Mouse (Mus musculus): ENCODE measurements around the gene Zcchc18.
"Not testable (repeated sequence)": the region's sequence is repeated elsewhere in the genome, so short reads cannot be mapped to it uniquely, and the experiment has no call there.

Zcchc18 gene

DNA sequence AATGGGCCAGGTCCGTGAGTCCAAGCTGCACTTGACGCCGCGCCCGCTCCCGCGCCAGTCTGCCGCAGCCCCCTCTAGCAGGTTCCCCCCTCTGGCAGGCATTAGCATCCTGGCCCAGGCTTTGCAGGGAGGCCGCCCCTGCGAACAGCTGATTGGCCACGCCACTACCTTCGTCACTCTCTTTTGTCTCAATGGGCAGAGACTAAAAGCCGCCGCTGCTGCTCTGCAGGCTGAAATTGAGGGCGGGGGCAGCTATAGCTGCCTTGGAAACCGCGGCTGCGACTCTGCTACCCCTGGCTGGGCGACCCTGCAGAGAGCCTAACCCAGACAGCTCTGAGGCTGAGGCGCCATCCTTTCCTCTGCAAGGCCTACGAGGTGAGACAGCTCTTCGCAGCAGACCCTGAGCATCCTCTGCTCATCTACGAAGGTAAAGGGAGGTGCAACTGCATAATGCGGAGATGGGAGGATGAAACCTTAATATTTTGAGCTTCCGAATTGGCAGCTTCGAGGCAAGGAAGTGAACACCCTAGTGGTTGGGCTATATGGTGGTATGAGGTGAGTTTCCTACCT, at the start of gene Zcchc18:
TSS of gene Zcchc18 (plus strand) at position 178 of the 570 bp plus-strand sequence.
- DNase-seq (ENCODE audit: low read depth, low spot score) = peak; percentile 46

DNA sequence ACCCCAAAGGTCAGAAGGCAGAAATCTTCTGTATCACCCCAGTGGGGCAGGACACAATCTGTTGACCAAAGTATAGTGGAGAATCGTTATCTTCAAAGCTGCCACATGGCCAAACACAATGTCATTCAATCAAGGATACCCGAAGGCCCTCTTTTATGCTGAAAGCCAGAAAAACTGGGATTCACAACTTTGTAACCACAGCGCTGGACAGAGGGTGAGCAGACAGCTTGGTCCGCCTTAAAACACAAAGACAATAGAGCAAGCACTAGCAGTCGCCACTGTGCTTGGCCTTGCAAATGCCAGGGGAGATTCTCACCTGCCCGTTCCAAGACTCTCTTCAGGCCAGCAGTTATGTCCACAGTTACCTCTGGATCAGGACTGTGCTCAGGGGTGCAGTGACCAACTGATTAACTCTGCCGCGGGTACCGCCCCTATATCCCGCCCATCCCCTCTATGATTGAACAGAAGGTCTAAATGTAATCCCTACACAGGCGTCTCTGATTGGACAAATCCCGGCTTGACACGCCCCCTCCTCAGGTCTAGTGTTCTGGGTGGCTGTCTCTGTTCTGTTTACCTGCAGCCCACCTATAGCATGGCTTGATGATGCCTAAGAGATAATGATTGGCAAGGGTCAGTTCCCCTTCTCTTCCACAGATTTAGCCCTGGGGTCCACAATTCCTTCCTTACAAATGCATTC, 35.2 kb upstream of the Zcchc18 start:
- DNase-seq (ENCODE audit: low read depth, low spot score) = peak; percentile 20

DNA sequence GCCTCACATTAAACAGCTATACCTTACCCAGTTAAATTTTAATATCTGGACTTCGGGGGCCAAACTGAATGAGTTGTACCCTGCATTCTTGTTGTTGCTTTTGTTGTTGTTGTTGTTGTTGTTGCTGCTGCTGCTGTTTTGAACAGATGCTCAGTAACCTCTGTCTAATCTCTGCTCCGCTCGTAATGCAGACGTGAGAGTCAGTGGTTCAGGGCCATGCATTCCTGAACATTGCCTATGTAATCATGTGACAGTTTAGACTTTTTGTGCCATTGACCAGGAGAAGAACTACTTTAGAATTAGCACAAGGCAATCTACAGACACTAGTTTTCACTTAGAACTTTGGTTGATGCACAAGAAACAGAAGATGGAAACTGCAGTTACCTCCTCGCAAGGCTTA, 34.7 kb upstream of the Zcchc18 start:
- not testable (repeated sequence) for DNase-seq (ENCODE audit: low read depth, low spot score)

DNA sequence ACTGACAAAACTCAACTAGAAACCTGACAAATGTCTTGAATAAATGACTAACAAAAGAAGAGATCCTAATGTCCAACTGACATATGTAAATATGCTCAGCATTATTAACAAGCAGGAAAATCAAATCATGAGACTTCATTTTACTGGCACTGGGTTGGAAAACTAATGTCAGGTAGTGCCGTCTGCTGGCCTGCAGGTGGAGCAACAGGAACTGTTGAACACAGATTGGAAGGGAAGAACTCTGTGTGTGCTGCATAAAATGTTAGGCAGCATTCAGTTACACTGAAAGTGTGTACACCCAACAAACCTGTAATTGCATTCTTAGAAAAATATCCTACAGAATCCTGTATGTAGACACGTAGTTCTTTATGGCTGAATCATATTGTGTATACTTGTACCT, 33.3 kb upstream of the Zcchc18 start:
- no peak for DNase-seq (ENCODE audit: low read depth, low spot score)

DNA sequence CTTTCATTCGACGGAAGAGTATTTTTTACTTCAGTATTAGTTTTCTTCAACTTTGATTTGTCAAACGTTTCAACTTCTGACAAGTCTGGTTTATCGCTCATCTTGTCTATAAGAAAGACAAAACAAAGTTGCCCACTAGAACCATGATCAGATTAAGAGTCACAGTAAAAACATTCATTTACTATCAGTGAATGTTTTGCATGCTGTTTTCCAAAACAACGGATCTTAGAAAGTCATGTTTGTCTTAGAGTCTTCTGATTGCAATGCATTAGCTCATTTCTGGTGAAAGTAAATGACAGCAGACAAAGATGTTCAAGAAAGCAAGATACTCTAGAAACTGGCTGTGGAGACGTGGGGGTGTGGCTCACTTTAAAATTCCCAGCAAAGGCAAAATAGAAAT, 17.6 kb upstream of the Zcchc18 start, which contains the start of gene Tmsb15b2:
TSS of gene Tmsb15b2 (minus strand) at position 101 of the 400 bp plus-strand sequence.
- not testable (repeated sequence) for DNase-seq (ENCODE audit: low read depth, low spot score)

DNA sequence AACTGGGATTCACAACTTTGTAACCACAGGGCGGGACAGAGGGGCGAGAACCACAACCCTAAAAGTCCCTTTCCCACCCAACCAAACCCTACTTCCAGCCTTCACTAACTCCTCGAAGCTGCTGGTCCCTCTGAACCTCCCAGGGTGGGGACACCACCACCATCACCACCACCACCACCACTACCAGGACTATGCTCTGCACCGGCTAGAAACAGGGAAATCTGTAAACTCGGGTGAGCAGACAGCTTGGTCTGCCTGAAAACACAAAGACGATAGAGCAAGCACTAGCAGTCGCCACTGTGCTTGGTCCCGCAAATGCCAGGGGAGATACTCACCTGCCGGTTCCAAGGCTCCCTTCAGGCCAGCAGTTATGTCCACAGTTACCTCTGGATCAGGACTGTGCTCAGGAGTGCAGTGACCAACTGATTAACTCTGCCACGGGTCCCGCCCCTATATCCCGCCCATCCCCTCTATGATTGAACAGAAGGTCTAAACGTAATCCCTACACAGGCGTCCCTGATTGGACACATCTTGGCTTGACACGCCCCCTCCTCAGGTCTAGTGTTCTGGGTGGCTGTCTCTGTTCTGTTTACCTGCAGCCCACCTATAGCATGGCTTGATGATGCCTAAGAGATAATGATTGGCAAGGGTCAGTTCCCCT, 16.4 kb upstream of the Zcchc18 start, which contains the start of the genes Tmsb15l and Tmsb15b1:
TSS of gene Tmsb15l (minus strand) at position 446 of the 661 bp plus-strand sequence.
TSS of gene Tmsb15b1 (minus strand) at position 451 of the 661 bp plus-strand sequence.
- peak; percentile 39 for DNase-seq (ENCODE audit: low read depth, low spot score)

DNA sequence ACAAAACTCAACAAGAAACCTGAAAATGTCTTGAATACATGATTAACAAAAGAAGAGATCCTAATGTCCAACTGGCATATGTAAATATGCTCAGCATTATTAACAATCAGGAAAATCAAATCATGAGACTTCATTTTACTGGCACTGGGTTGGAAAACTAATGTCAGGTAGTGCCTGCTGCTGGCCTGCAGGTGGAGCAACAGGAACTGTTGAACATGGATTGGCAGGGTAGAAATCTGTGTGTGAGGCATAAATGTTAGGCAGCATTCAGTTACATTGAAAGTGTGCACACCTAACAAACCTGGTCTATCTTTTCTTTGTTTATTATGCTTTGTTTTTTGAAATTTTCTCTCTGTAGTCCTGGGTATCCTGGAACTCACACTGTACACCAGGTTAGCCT, 14.3 kb upstream of the Zcchc18 start:
- no peak for DNase-seq (ENCODE audit: low read depth, low spot score)

DNA sequence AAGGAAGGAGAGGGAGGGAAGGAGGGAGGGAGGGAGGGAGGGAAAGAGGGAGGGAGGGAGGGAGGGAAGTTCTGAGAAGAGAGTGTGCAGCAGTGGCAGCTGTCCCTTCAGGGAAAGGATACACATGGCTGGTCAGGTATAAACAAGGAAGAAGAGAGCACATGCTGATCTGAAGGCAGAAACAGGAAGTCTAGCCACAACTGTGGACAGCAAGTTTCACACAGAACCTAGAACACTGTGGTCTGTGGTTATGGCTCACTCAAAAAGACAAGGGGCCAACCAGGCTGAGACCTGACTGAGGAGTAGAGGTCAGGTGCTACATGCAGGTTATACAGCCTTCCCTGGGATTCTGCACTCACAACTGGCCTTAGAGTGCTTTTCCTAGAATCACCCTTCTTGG, 6.9 kb upstream of the Zcchc18 start:
- no peak for DNase-seq (ENCODE audit: low read depth, low spot score)

DNA sequence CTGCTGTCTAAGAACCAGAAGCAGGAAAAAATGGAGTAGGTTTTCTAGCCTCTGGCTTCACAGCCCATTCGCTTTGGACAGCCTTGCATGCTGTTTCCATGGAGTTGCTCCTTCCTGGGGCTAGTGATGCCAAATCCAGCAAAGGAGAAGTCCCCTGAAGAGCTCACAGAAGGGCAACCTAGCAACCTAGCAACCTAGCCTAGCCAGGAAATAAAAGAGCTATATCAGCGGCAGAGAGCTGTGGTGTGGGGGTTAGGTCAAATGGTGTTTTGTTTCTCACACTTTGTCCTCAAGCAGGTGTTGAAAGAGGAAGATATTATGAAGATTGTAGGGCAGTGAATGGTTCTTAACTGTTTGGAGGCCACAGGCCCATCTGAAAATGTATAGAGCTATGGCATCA, 1.7 kb upstream of the Zcchc18 start:
- no peak for DNase-seq (ENCODE audit: low read depth, low spot score)

DNA sequence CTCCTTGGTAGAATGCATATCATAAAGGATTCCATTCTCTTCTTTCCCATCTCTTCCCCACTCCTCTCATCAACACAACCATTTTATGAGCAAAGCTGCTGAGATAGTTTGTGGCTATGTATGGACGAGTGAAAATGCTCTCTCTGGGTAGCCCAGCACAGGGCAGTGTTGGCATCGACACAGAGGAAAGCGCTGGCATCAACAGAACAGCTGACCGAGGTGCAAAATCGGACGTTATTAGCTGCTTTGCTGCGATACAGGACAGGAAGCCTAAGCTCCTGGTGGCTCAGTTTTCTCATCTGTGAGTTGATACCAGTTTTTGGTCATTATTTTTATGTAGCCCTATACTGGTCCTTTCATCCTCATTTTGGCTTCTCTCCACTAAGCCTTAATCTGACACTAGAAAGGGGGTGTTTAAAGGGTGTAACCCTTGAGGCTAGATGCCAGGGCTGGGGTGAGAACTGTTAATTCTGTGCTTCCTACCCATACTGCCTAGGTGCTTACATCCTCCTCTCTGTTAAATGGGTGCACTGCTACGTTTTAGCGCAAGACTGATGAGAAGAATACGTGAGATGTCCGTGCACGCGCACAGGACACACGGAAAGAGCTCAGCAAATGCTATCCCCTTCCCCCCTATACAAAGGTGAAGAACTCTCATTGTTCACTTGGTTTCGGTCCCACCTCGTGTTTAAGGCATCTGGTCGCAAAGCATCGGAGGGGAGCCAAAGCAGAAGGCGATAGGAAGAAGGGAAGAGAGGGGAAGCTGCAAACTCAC, 577 bp upstream of the Zcchc18 start:
- no peak for DNase-seq (ENCODE audit: low read depth, low spot score)

DNA sequence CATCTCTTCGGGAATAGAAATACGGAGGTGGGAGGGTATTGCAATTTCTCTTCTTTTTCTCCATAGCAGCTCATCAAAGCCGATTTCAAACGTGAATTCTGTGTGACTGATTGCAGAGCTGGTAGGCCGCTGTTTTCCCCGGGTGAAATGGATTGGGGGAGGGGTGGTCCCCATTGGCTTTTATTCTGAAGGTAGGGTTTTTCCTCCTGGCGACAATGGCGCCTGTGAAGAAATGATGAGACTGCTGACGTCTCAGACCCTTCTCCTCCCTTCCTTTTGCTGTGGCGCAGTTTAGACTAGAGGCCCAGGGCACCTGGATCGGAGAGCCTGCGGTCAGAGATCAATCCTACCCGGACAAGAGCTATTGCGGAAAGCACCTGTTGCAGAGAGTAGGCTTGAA, 686 bp downstream of the Zcchc18 start:
- no peak for DNase-seq (ENCODE audit: low read depth, low spot score)

DNA sequence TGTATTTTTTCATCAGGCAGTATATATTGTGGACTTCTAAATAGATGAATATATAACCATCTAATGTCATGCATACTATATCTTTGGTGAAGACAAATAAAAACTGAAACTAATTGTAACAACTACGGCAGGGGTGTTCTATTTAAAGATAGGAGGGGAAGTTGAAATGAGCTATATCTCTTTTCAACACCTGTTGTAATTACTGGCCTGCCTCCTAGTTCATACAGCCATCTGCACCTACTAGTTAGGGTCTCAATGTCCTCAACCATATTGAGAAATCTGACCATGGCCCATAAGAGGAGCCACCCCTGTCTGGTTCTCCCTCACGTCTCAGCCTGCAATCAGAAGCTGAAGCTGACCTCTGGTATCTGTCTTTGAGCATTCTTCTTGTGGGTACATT, 3.3 kb downstream of the Zcchc18 start:
- DNase-seq (ENCODE audit: low read depth, low spot score) = no peak

DNA sequence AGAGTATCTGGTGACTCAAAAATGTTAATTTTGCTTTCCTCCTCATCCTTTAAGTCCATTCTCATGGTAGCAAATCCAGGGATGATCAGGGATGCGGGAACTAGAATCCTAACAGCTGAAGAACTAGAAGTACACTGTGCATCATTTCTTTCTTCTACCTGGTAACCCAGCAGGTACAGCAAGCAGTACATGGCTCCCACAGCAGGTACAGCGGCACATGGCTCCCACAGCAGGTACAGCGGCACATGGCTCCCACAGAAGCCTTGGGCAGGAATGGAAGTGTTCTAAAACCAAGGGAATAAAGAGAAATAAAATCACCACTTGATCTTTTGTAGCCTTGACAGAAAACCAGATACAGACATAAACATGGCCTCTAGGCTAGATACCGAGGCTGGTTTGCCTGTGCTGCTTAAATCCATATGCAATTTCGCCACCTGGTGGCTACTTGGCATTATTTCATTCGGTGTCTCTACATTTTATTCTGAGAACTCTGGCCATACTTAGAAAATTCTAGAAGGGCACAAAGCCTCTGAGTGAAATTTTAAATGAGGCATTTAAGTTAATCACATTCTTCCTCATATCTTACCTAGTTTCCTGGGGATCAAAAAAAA, 22.2 kb downstream of the Zcchc18 start:
- no peak for DNase-seq (ENCODE audit: low read depth, low spot score)

DNA sequence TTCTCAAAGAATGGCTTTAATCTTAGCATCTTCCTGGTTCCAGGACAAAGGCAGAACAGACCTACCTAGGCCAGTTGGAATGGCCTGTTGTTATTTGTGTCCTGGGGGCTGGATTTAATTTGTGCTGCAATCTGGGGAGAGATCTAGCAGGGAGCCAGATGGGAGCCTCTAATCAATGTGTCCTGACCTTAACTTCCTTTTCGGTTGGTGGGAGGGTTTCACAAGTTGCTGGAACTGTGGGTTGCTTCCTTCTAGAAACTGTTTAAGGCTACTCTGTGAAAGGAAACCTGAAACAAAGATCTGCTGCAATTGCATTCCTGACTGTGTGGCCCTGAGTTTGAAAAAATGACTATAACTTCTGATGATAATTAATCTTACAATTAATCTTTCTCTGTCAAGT, 24.7 kb downstream of the Zcchc18 start:
- no peak for DNase-seq (ENCODE audit: low read depth, low spot score)

DNA sequence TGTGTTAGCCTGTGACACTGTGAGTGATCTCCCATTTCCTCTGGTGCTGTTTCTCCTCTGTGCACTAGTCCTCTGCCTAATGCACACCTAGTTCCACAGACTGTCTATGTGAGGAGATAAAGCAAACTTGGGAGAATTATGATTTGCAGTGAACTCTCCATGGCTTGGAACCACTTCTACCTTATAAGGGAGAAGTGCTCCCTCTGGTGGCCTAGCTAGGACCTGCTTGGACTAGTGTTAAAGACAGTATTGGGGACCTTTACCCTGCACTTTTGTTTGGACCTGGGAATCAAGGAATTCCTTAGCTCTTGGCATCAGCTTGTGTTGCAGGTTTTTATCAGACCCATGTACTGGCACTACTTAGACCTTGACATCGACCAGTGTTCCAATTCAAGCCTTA, 26.4 kb downstream of the Zcchc18 start:
- no peak for DNase-seq (ENCODE audit: low read depth, low spot score)

DNA sequence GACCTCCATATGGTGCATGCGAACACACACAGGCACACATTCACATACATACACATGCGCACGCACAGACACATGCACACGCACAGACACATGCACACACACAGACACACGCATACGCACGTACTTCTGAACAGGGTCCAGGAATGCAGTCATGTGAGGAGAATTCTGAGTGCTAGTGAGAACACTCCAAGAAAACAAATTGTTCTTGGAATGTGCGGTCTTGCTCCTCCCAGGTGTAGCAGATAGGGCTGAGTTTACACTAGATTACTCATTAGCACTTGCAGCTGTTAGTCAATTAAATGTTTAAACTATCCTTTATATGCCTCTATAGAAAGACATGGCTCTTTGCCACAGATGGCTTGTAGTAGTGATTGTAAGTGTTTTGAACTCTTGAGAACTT, 38.0 kb downstream of the Zcchc18 start:
- no peak for DNase-seq (ENCODE audit: low read depth, low spot score)

DNA sequence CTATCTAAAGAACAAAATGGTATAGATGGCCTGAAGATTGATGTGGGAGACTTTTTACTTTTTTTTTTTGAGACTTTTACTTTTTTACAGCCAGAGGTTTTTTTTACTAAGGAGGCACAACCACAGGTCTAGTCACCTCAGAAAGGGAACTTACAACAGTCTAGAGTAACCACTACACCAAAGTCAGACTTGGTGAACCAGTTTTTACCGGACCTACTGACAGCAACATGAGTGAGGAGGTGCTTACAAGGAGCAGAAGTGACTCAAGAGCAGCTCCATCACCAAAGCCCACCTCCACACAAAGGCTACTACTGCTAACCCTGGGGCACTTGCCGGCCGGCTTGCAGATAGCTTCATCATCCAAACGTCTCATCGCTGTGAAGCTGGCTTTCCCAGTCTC, 38.8 kb downstream of the Zcchc18 start:
- no peak for DNase-seq (ENCODE audit: low read depth, low spot score)

DNA sequence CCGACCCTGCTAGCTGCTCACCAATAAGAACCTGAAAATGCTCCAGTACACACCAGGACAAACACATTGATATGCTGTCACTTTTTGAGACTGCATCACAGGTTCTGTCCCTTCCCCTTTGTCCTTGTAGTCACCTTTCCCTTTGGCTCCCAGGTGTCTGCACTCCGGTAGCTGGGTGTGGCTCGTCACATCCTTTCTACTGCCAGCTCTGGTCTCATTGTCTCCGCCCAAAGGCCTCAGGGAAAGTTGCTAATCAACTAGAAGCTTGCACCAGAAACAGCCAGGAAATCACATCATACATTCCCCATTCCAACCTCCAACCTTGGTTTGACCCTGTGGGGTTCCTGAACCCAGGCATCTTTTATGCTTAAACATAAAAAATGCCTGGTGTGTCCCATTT, 41.4 kb downstream of the Zcchc18 start:
- DNase-seq (ENCODE audit: low read depth, low spot score) = no peak

DNA sequence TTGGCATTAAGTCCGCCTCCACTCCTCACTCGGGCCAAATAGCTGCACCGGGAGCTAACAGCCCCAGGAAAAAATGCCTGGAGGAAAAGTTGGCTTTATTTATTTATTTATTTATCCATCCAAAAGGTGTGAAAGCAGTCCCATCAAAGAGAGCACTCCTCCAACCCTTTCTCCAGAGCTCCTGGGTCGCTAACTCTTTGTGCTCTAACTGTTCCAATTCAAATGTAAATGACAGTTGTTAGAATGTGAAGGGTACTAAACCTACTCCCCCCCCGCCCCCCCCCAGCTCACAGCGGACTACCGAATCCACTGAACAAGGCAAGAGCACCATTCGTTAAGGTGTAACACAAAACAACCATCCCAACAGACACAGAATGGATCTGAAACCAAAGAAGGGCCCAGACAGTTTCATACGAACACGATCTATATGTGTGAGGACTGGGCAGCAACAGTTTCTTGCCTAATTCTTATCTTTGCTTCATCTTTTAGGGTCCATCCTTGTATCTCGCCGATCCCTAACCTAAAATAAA, 44.6 kb downstream of the Zcchc18 start:
- no peak for DNase-seq (ENCODE audit: low read depth, low spot score)

DNA sequence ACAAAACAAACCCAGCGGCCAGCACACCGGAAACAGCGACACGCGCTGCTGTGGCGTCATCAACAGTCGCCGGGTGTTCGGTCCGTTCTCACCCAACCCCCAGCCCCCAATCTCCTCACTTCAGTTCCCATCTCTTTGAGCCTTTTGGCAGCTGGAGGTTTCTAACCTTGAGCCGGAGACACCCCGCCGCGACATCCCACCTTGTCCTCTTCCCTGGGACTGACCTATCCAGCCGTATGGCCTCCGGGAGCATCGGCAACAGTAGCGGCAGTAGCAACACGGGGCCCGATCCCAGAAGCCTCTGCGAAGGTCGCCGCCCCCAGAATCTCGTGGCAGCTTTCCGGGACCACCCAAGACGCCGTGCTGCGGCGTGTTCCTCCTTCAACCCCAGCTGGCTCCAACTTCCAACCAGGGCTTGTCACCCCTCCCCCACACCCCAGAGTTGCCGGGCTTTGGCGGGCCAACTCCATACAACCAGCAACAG, 45.1 kb downstream of the Zcchc18 start, which contains the start of gene Slc25a53:
TSS of gene Slc25a53 (minus strand) at position 303 of the 484 bp plus-strand sequence.
- peak; percentile 67 for DNase-seq (ENCODE audit: low read depth, low spot score)

DNA sequence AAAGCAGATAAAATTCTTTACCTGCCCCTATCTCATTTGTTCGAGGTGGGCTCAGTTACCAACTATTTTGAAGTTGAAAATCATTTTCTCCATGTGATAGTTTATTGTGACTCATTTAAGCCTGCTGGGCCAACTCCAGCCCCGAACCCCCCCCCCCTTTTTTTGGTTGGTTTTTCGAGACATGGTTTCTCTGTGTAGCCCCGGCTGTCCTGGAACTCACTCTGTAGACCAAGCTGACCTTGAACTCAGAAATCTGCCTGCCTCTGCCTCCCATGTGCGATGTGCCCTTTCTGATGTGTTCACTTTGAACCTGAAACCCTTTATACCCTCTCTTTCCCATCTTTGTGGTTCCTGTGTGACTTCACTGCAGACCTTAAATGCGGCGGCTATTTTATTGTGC, 45.5 kb downstream of the Zcchc18 start:
- DNase-seq (ENCODE audit: low read depth, low spot score) = no peak
